Mouse (Mus musculus): ENCODE measurements at regions not wholly inside any gene's neighbourhood (a gene's known extent, or its start where the extent isn't known, plus 50 kb on each side); places are given as distances from the start of the nearest gene placed in this dataset.
A peak's percentile ranks its signal among the peaks of the same experiment; 100 is the strongest.
"Not testable (repeated sequence)": the region's sequence is repeated elsewhere in the genome, so short reads cannot be mapped to it uniquely, and the experiment has no call there.

DNA sequence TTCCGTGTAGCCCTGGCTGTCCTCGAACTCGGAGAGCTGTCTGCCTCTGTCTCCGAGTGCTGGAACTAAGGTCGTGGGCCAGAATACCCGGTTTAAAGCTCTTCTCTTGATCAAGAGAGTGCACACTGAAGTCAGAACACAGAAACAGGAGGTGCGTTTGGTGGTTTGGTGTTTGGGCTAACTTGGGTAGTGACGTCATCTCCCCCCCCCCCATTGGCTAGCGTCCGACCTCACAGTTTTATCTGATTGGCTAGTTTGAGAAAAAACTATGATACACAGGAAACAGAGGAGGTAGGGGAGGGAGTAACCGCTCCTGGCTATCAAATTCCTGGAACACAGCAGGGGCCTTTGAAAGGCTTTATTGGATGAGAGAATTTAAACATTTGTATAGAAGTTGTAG lies 60.2 kb upstream of the Pim1 start:
- Histone ChIP-seq H3K4me2 (ENCODE audit: low read depth, low read length) (no peak overlapping the region), H3K9ac (replicated peaks; ENCODE audit: low read depth, low read length) (no peak overlapping the region), H3K4me3 (ENCODE audit: low read depth, low read length) (no peak overlapping the region), H3K36me3 (ENCODE audit: control insufficient read depth, insufficient read depth, low read length) (no peaks in the 10 kb centered on the region), H3K27me3 (ENCODE audit: control insufficient read depth, insufficient read depth, low read length) (no peaks in the 10 kb centered on the region), H3K27ac (ENCODE audit: low read depth, low read length) (no peak overlapping the region), H3K9me3 (ENCODE audit: control insufficient read depth, low read length) (no peaks in the 10 kb centered on the region), H3K4me1 (ENCODE audit: control insufficient read depth, insufficient read depth, low read length) (no peaks in the 10 kb centered on the region)
- no peak for ATAC-seq (ENCODE audit: low read depth)
- 91% methylated on average over 11 of the region's 11 CpGs for WGBS

DNA sequence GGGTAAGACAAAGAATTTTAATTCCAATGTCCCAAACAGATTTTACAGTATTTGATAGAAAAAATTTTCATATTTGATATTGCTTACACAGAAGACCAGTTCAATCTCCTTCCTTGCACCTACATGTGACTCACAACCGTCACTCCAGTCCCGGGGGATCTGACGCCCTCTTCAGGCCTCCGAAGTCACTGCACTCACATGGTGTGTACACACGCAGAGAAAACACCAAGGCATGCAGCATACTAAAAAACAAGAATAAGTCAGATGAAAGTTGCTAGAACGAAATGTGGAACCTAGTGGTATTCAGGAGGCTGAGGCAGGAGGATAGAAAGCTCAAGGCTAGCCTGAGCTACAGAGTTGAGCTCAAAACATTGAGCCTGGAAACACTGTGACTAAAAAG lies 59.7 kb upstream of the Pim1 start:
- Histone ChIP-seq H3K9ac (replicated peaks; ENCODE audit: low read depth, low read length) (no peak overlapping the region), H3K9me3 (ENCODE audit: control insufficient read depth, low read length) (no peaks in the 10 kb centered on the region), H3K27me3 (ENCODE audit: control insufficient read depth, insufficient read depth, low read length) (no peaks in the 10 kb centered on the region), H3K27ac (ENCODE audit: low read depth, low read length) (no peak overlapping the region), H3K4me2 (ENCODE audit: low read depth, low read length) (no peak overlapping the region), H3K36me3 (ENCODE audit: control insufficient read depth, insufficient read depth, low read length) (no peaks in the 10 kb centered on the region), H3K4me3 (ENCODE audit: low read depth, low read length) (no peak overlapping the region), H3K4me1 (ENCODE audit: control insufficient read depth, insufficient read depth, low read length) (no peaks in the 10 kb centered on the region)
- 97% methylated on average over 6 of the region's 6 CpGs for WGBS
- ATAC-seq (ENCODE audit: low read depth) = no peak

DNA sequence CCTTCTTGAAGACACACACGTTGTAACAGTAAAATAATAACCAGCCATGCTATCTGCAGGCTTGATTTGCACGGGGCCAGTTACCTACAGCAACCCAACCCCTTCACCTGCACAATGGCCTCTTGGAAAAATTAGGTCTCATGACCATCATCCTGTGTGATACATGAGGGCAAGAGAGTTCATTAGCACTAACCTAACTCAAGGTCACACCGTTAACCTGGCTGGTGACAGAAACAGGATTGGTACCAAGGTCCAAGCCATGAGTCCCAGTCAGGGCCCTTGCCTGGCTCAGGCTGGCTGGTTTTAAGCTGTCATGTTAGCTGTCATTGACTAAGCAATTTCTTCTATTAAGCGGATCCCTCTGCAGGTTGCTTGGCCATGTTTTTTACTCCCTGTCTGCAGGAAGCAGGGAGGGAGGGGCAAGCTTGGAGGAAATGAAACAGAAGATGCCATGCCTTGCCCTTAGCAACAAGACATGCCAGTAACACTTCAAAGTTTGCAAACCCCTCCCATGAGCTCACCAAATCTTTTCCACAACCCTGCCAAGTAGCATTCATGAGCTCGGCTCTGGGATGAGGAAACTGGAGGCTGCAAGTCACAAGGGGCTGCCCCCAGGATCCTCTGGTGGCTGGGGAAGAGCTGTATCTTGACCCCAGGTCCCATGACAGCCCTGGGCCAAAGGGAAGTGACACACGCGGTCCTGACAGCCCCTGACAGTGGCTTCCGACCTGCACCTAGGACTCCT lies 58.8 kb upstream of the Pim1 start:
- Histone ChIP-seq H3K27me3 (ENCODE audit: control insufficient read depth, insufficient read depth, low read length) (no peaks in the 10 kb centered on the region), H3K9ac (replicated peaks; ENCODE audit: low read depth, low read length) (no peak overlapping the region), H3K27ac (ENCODE audit: low read depth, low read length) (no peak overlapping the region), H3K36me3 (ENCODE audit: control insufficient read depth, insufficient read depth, low read length) (no peaks in the 10 kb centered on the region), H3K4me2 (ENCODE audit: low read depth, low read length) (no peak overlapping the region), H3K4me3 (ENCODE audit: low read depth, low read length) (no peak overlapping the region), H3K9me3 (ENCODE audit: control insufficient read depth, low read length) (no peaks in the 10 kb centered on the region), H3K4me1 (ENCODE audit: control insufficient read depth, insufficient read depth, low read length) (no peaks in the 10 kb centered on the region; the same call in 1 of the 2 replicates)
- ATAC-seq (ENCODE audit: low read depth) = no peak
- 81% methylated on average over 8 of the region's 8 CpGs for WGBS

DNA sequence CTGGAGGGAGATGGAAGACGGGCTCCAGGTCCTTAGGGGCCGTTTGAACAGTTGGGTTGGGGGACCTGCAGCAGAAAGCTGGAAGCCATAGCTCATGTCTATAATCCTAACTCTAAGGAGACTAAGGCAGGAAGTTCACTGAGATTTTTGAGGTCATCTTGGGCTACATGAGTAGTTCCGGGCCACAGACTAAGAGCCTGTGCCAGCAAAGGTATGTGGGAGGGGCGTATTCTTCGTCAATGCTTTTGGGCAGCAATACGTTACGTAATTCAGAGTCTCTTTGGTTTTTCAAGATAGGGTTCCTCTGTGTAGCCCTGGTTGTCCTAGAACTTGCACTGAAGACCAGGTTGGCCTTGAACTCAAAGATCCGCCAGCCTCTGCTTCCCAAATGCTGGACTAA lies 57.9 kb upstream of the Pim1 start:
- Histone ChIP-seq H3K27me3 (ENCODE audit: control insufficient read depth, insufficient read depth, low read length) (no peaks in the 10 kb centered on the region), H3K36me3 (ENCODE audit: control insufficient read depth, insufficient read depth, low read length) (no peaks in the 10 kb centered on the region), H3K9me3 (ENCODE audit: control insufficient read depth, low read length) (no peaks in the 10 kb centered on the region), H3K4me1 (ENCODE audit: control insufficient read depth, insufficient read depth, low read length) (no peaks in the 10 kb centered on the region; the same call in 1 of the 2 replicates), H3K27ac (ENCODE audit: low read depth, low read length) (no peak overlapping the region), H3K4me2 (ENCODE audit: low read depth, low read length) (no peak overlapping the region), H3K4me3 (ENCODE audit: low read depth, low read length) (no peak overlapping the region), H3K9ac (replicated peaks; ENCODE audit: low read depth, low read length) (no peak overlapping the region)
- no peak for ATAC-seq (ENCODE audit: low read depth)
- 92% methylated on average over 8 of the region's 8 CpGs for WGBS

DNA sequence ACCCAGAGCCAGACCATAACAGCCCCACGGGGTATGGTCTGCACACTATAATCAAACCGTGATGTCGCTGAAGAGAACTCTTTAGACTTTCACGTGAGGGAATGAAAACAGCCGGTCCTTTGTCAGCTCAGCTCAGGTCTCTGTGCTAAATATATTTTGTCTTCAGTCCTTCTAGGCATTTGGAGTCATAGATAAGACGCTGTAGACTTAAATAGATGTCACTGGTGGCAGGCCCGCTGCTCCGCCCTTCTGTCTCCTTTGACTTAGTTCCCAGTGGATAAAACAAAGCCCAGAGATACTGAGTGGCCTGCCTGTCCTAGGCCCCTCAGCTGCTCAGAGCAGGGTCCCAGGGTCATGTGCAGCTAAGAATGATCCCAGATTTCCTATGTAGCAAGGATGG lies 57.2 kb upstream of the Pim1 start:
- H3K27ac ChIP-seq (ENCODE audit: low read depth, low read length) = no peak overlapping the region
- peaks cover 3% of the 10 kb centered on the region; the same call in 1 of the 2 replicates for H3K4me1 ChIP-seq (ENCODE audit: control insufficient read depth, insufficient read depth, low read length)
- H3K27me3 ChIP-seq (ENCODE audit: control insufficient read depth, insufficient read depth, low read length) = no peaks in the 10 kb centered on the region
- ATAC-seq (ENCODE audit: low read depth) = no peak
- H3K9ac ChIP-seq (replicated peaks; ENCODE audit: low read depth, low read length) = no peak overlapping the region
- WGBS = 80% methylated on average over 8 of the region's 8 CpGs
- no peak overlapping the region for H3K4me2 ChIP-seq (ENCODE audit: low read depth, low read length)
- H3K9me3 ChIP-seq (ENCODE audit: control insufficient read depth, low read length) = no peaks in the 10 kb centered on the region
- no peak overlapping the region for H3K4me3 ChIP-seq (ENCODE audit: low read depth, low read length)
- H3K36me3 ChIP-seq (ENCODE audit: control insufficient read depth, insufficient read depth, low read length) = no peaks in the 10 kb centered on the region

DNA sequence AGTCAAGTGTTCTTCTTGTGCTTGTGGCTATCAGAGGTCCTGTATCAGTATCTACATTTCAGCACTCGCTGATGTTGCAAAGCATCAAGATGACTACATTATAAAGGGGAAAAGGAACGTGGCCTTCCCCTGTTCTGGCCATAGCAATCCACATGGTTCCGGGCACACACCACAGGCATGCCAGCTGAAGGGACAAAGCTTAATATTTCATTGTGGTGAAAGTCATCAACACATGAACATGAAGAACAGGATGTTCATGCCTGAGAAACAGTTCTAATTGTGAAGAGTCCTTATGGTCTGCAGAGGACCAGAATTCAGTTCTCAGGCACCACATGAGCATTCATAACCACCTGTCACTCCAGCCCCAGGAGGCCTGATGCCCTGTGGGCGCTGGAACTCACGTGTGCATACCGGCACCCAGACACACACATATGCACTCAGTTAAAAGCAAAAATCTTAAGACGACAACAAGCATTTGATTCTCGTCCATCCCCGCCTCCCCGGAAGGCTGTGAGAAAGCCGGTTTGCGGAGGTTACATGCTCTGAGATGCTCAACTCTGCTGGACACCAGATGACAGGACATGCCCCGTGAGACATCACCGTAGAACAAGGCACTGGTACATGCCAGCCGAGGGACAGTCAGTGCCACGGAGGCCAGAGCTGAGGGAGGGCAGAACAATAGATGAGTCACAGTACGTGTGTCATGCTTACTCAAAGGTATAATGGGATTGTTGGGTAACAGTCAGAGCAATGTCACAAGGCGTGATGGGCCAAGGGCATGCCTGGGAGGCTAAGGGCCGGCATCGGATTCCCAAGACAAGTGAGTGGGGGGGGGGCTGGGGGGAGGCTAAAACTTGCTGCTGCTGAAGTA lies 56.2 kb upstream of the Pim1 start:
- Histone ChIP-seq H3K9ac (replicated peaks; ENCODE audit: low read depth, low read length) (no peak overlapping the region), H3K4me1 (ENCODE audit: control insufficient read depth, insufficient read depth, low read length) (peaks cover 3% of the 10 kb centered on the region; the same call in 1 of the 2 replicates), H3K4me3 (ENCODE audit: low read depth, low read length) (no peak overlapping the region), H3K27me3 (ENCODE audit: control insufficient read depth, insufficient read depth, low read length) (no peaks in the 10 kb centered on the region), H3K36me3 (ENCODE audit: control insufficient read depth, insufficient read depth, low read length) (no peaks in the 10 kb centered on the region), H3K27ac (ENCODE audit: low read depth, low read length) (no peak overlapping the region), H3K4me2 (ENCODE audit: low read depth, low read length) (no peak overlapping the region), H3K9me3 (ENCODE audit: control insufficient read depth, low read length) (no peaks in the 10 kb centered on the region)
- ATAC-seq (ENCODE audit: low read depth) = no peak
- 77% methylated on average over 20 of the region's 20 CpGs for WGBS

DNA sequence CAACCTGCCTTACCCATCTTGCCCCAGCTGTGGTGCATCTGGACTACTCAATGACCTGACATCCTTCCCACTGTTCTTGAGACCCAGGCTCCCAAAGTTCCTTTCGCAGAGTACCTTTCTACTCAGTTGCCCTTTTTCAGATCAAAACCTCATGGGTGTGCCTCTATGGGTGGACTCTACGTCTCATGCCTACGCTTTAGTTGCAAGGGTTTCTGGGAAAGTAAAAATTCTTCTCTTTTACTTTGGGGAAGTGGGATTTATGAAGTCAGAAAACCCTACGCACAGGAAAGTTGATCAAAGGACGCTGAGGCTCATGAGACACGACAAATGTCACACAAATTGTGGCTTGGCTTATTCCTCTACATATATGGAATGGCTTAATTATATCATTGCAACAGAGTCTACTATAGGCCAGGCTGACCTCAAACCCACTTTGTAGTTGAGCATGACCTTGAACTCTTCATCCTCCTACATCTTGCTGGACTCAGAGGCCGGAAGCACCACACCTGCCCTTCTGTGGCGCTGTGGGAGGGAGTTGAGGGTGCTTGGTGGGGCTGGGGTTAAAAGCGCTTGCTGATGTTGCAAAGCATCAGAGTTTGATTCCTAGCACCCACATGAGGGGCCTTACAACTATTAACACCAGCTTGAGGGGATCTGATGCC lies 55.1 kb upstream of the Pim1 start:
- H3K4me2 ChIP-seq (ENCODE audit: low read depth, low read length) = no peak overlapping the region
- no peak overlapping the region for H3K27ac ChIP-seq (ENCODE audit: low read depth, low read length)
- H3K9ac ChIP-seq (replicated peaks; ENCODE audit: low read depth, low read length) = no peak overlapping the region
- WGBS = 98% methylated on average over 9 of the region's 9 CpGs
- H3K4me1 ChIP-seq (ENCODE audit: control insufficient read depth, insufficient read depth, low read length) = peaks cover 3% of the 10 kb centered on the region; the same call in 1 of the 2 replicates
- H3K4me3 ChIP-seq (ENCODE audit: low read depth, low read length) = no peak overlapping the region
- H3K36me3 ChIP-seq (ENCODE audit: control insufficient read depth, insufficient read depth, low read length) = no peaks in the 10 kb centered on the region
- H3K27me3 ChIP-seq (ENCODE audit: control insufficient read depth, insufficient read depth, low read length) = no peaks in the 10 kb centered on the region
- H3K9me3 ChIP-seq (ENCODE audit: control insufficient read depth, low read length) = no peaks in the 10 kb centered on the region
- ATAC-seq (ENCODE audit: low read depth) = no peak

DNA sequence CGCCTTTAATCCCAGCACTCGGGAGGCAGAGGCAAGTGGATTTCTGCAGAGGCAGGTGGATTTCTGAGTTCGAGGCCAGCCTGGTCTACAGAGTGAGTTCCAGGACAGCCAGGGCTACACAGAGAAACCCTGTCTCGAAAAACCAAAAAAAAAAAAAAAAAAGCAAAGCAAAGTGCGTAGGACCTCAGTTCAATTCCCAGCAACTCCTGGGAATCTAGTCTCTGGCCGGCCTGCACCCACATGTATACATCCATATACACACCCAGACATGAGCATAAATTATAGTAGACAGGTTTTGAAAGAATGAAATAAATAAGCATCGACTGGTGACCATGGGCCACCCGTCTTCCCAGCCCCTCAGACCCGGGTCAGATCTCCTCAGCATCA lies 54.1 kb upstream of the Pim1 start:
- ATAC-seq (ENCODE audit: low read depth); H3K4me1 ChIP-seq (ENCODE audit: control insufficient read depth, insufficient read depth, low read length); H3K36me3 ChIP-seq (ENCODE audit: control insufficient read depth, insufficient read depth, low read length); H3K27me3 ChIP-seq (ENCODE audit: control insufficient read depth, insufficient read depth, low read length); H3K9me3 ChIP-seq (ENCODE audit: control insufficient read depth, low read length); H3K4me3 ChIP-seq (ENCODE audit: low read depth, low read length): not testable (repeated sequence)
- peak overlapping the region; percentile 51 for H3K4me2 ChIP-seq (ENCODE audit: low read depth, low read length)
- WGBS = 55% methylated on average over 9 of the region's 9 CpGs
- peak overlapping the region; percentile 67 for H3K27ac ChIP-seq (ENCODE audit: low read depth, low read length)
- peak overlapping the region; percentile 56; the same call in 1 of the 2 replicates for H3K9ac ChIP-seq (replicated peaks; ENCODE audit: low read depth, low read length)
